Mouse (Mus musculus): ENCODE data around the gene Cxcl2.

GRCm38 (mm10) chr5:90949499-90949898 lies 45.8 kb downstream of the Cxcl2 start:
- TF ChIP-seq E2F4 (IDR thresholded peaks at IDR 0.05; ENCODE audit: insufficient read depth) (no peak), MYOG (IDR thresholded peaks at IDR 0.05; ENCODE audit: control insufficient read depth in 1 of 3, insufficient read depth in 1 of 3, insufficient read length in 2 of 3, low read depth in 2 of 3) (no peak), POLR2A (IDR thresholded peaks at IDR 0.05; ENCODE audit: insufficient read length, low read depth) (no peak), USF1 (IDR thresholded peaks at IDR 0.05; ENCODE audit: low read depth) (no peak), MAX (IDR thresholded peaks at IDR 0.05; ENCODE audit: low read depth) (no peak), TCF12 (IDR thresholded peaks at IDR 0.05; ENCODE audit: insufficient read depth, poor library complexity, severe bottlenecking) (no peak), POLR2AphosphoS2 (IDR thresholded peaks at IDR 0.05; ENCODE audit: insufficient read length, low read depth) (no peak)
